Mouse (Mus musculus) heart, embryonic 13.5 days (tissue): ENCODE results near the gene Slc30a9. TPM values are rescaled to one million over a fixed set of nuclear protein-coding genes. Genes with fewer than 3 reads are reported as not detected.

Experiments
- ATAC-seq: fragments of 200-750 bp; cut with Nextera tagmentation; 2 replicates; pipeline ENCODE4 v1.8.0; 2017; ENCODE audit warnings: moderate TSS enrichment; ENCODE audit not compliant: insufficient number of reproducible peaks, low FRiP score, low TSS enrichment; ENCODE audit errors: extremely low read depth
- H3K27ac ChIP-seq: fragments of 300-500 bp; sonication (generic); replicated peaks from 2 replicates; pipeline ENCODE4 v1.5.1; 2015; ENCODE audit warnings: moderate library complexity, mild to moderate bottlenecking, inconsistent platforms
- H3K27me3 ChIP-seq: fragments of 300-500 bp; sonication (generic); replicated peaks from 2 replicates; pipeline ENCODE4 v1.6.1; 2015; ENCODE audit warnings: mild to moderate bottlenecking, inconsistent platforms
- H3K36me3 ChIP-seq: fragments of 300-500 bp; sonication (generic); 2 replicates; pipeline ENCODE4 v1.6.1; 2015; ENCODE audit warnings: mild to moderate bottlenecking, inconsistent platforms
- H3K4me1 ChIP-seq: fragments of 300-500 bp; sonication (generic); 2 replicates; pipeline ENCODE4 v1.6.1; 2015; ENCODE audit warnings: inconsistent platforms
- H3K4me2 ChIP-seq: fragments of 300-500 bp; sonication (generic); 2 replicates; pipeline ENCODE4 v1.6.1; 2015; ENCODE audit warnings: inconsistent platforms, mild to moderate bottlenecking, moderate library complexity
- H3K4me3 ChIP-seq: fragments of 300-500 bp; sonication (generic); 2 replicates; pipeline ENCODE4 v1.5.1; 2015; ENCODE audit warnings: moderate library complexity, mild to moderate bottlenecking, inconsistent platforms
- H3K9ac ChIP-seq: fragments of 300-500 bp; sonication (generic); 2 replicates; pipeline ENCODE4 v1.6.1; 2015; ENCODE audit warnings: inconsistent platforms, mild to moderate bottlenecking, moderate library complexity
- H3K9me3 ChIP-seq: fragments of 300-500 bp; sonication (generic); 2 replicates; pipeline ENCODE4 v1.6.1; 2016; ENCODE audit warnings: inconsistent platforms
- WGBS: fragments of 180-500 bp; shearing (Covaris S2); methylation state at CpG from one replicate; pipeline ENCODE4 v1.1.7; 2015; ENCODE audit warnings: mixed read lengths; 5-methylcytosine and 5-hydroxymethylcytosine counted together
- polyA plus RNA-seq: library from polyadenylated mRNA; unstranded; fragments of >200 nt; fragmentation: Nextera tagmentation; extraction: Ambion mirVana; gene quantifications from 2 replicates; pipeline ENCODE4 v1.2.1, GENCODE M21; 2015

Gene Slc30a9
- polyA plus RNA-seq, 1 experiment from 2014 or later: 107 TPM

DNA sequence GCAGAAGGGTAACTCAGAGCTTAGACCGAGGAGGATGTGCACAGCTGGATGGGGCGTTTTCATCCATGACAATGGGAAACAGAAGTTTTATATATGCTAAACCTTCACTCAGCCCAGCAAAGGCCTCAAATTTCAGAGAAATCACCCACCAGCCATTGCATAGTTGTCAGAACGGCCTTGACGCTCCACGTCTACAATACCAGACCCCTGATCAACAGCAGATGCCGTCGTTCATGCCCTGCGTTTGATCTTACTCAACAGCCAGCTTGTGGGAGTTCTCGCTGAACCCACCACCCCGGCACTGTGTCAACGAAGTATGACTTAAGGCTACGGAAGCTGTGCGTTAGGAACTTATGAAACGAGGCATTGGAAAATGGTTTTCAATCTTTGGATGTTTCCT is 90.4 kb downstream of the Slc30a9 start:
- no peak overlapping the region for H3K4me2 ChIP-seq
- no peaks in the 10 kb centered on the region for H3K27me3 ChIP-seq
- H3K4me3 ChIP-seq: no peak overlapping the region
- peaks cover 63% of the 10 kb centered on the region for H3K36me3 ChIP-seq
- H3K4me1 ChIP-seq: peaks cover 18% of the 10 kb centered on the region
- H3K27ac ChIP-seq: no peak overlapping the region
- 83% methylated on average over 14 of the region's 14 CpGs for WGBS
- ATAC-seq: no peak
- no peaks in the 10 kb centered on the region for H3K9me3 ChIP-seq
- H3K9ac ChIP-seq: no peak overlapping the region

DNA sequence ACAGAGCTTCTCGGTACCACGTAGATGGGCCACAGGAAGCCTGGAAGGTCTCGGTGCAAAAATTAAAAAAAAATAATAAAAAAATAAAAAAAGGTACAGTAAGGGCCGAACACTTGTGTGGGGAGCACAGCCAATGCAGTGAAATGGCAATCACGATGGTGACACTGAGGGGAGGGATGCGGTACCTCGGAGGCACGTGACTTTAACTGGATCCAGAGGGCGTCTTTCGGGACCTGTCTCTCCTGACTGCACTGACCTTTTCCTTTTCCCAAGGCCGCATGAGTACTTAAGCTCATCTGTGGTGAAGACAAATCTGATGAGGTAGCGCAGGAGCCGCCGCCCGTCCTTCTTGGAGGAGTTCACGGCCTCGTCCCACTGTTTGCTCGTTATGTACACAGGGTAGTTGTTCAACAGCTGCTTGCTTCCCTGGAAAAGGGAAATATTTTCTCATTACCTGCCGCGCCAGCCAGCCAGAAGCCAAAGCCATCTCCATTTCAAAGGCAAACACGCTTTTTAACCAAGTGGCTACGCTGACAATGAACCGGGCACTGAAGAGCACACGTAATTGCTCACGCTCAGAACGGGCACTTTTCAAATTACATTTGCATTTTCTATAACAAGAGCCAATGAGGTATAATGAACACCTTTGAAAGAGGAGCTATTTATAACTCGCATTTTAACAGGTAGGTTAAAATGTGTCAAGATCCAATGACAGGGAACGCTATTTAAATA is 93.3 kb downstream of the Slc30a9 start:
- Histone ChIP-seq H3K27me3 (no peaks in the 10 kb centered on the region), H3K4me2 (no peak overlapping the region), H3K4me3 (no peak overlapping the region), H3K36me3 (peaks cover 88% of the 10 kb centered on the region), H3K27ac (no peak overlapping the region), H3K9ac (no peak overlapping the region), H3K4me1 (peaks cover 13% of the 10 kb centered on the region), H3K9me3 (no peaks in the 10 kb centered on the region)
- no peak for ATAC-seq
- WGBS: 89% methylated on average over 28 of the region's 28 CpGs

GRCm38 (mm10) chr5:67400608-67401480 is 94.1 kb downstream of the Slc30a9 start:
- ATAC-seq: no peak
- H3K9ac ChIP-seq: no peak overlapping the region
- no peak overlapping the region for H3K27ac ChIP-seq
- H3K4me3 ChIP-seq: no peak overlapping the region
- H3K9me3 ChIP-seq: no peaks in the 10 kb centered on the region
- H3K4me1 ChIP-seq: peaks cover 5% of the 10 kb centered on the region
- WGBS: 82% methylated on average over 12 of the region's 12 CpGs
- H3K4me2 ChIP-seq: no peak overlapping the region
- H3K36me3 ChIP-seq: peaks cover 90% of the 10 kb centered on the region
- H3K27me3 ChIP-seq: no peaks in the 10 kb centered on the region

- Histone ChIP-seq H3K27ac (no peak overlapping the region), H3K4me3 (no peak overlapping the region), H3K36me3 (peaks cover 89% of the 10 kb centered on the region), H3K9me3 (no peaks in the 10 kb centered on the region), H3K27me3 (no peaks in the 10 kb centered on the region), H3K4me2 (no peak overlapping the region), H3K9ac (no peak overlapping the region), H3K4me1 (no peaks in the 10 kb centered on the region)
- 72% methylated on average over 9 of the region's 9 CpGs for WGBS
- no peak for ATAC-seq
Measured at GRCm38 (mm10) chr5:67401612-67402011, 94.9 kb downstream of the Slc30a9 start.

GRCm38 (mm10) chr5:67404380-67404779 is 97.6 kb downstream of the Slc30a9 start:
- 81% methylated on average over 7 of the region's 7 CpGs for WGBS
- H3K36me3 ChIP-seq: peaks cover 61% of the 10 kb centered on the region
- H3K4me2 ChIP-seq: no peak overlapping the region
- ATAC-seq: no peak
- H3K4me1 ChIP-seq: peaks cover 23% of the 10 kb centered on the region
- H3K4me3 ChIP-seq: no peak overlapping the region
- no peak overlapping the region for H3K9ac ChIP-seq
- H3K9me3 ChIP-seq: no peaks in the 10 kb centered on the region
- no peak overlapping the region for H3K27ac ChIP-seq
- no peaks in the 10 kb centered on the region for H3K27me3 ChIP-seq

- H3K27me3 ChIP-seq: no peaks in the 10 kb centered on the region
- H3K27ac ChIP-seq: no peak overlapping the region
- 56% methylated on average over 9 of the region's 9 CpGs for WGBS
- no peak overlapping the region for H3K4me2 ChIP-seq
- no peak overlapping the region for H3K4me3 ChIP-seq
- H3K36me3 ChIP-seq: peaks cover 55% of the 10 kb centered on the region
- no peaks in the 10 kb centered on the region for H3K9me3 ChIP-seq
- ATAC-seq: no peak
- H3K4me1 ChIP-seq: peaks cover 29% of the 10 kb centered on the region
- no peak overlapping the region for H3K9ac ChIP-seq
Measured at GRCm38 (mm10) chr5:67404919-67405318, 98.2 kb downstream of the Slc30a9 start.

Other genes with a start within 250 kb of the Slc30a9 start
- gene Phox2b, start 207.7 kb upstream of the Slc30a9 start, polyA plus RNA-seq: 0.33 and 0.44 TPM in 2 replicates
- 48.5 and 60.0 TPM in 2 replicates for gene Tmem33, start 46.4 kb upstream of the Slc30a9 start, polyA plus RNA-seq
- 13.9 and 15.6 TPM in 2 replicates for gene Bend4, start 121.4 kb downstream of the Slc30a9 start, polyA plus RNA-seq